Mouse (Mus musculus) spleen, adult 2 months (tissue): ENCODE measurements at regions not wholly inside any gene's neighbourhood (a gene's known extent, or its start where the extent isn't known, plus 50 kb on each side); places are given as distances from the start of the nearest gene placed in this dataset.
A peak's percentile ranks its signal among the peaks of the same experiment; 100 is the strongest.

Experiments
- DNase-seq, 2 experiments: peaks; one replicate each; pipeline versions ENCODE4 v3.0.0 to v3.0.0-alpha.2; 2012 to 2021; ENCODE audit warnings: low spot score in 2 of 2, low read depth in 1 of 2
- H3K27ac ChIP-seq: fragments of 200-500 bp; 2 replicates; pipeline ENCODE4 v1.5.1; 2012; ENCODE audit warnings: low read length, inconsistent platforms; ENCODE audit not compliant: insufficient read depth
- H3K27me3 ChIP-seq: fragments of 200-500 bp; 2 replicates; pipeline ENCODE4 v1.6.1; 2012; ENCODE audit warnings: mild to moderate bottlenecking, moderate library complexity, low read length, inconsistent platforms; ENCODE audit not compliant: control insufficient read depth, insufficient read depth
- H3K36me3 ChIP-seq: fragments of 200-500 bp; 2 replicates; pipeline ENCODE4 v1.6.1; 2012; ENCODE audit warnings: mild to moderate bottlenecking, low read length, inconsistent platforms; ENCODE audit not compliant: control insufficient read depth, insufficient read depth
- H3K4me1 ChIP-seq: fragments of 200-500 bp; 2 replicates; pipeline ENCODE4 v1.6.1; 2011; ENCODE audit warnings: inconsistent platforms; ENCODE audit not compliant: control insufficient read depth, insufficient read depth, insufficient read length
- H3K4me3 ChIP-seq: fragments of 200-500 bp; 2 replicates; pipeline ENCODE4 v1.5.1; 2011; ENCODE audit warnings: mild to moderate bottlenecking, inconsistent platforms; ENCODE audit not compliant: insufficient read depth, insufficient read length; ENCODE audit errors: extremely low read depth
- CTCF ChIP-seq: fragments of 200-500 bp; IDR thresholded peaks from 2 replicates; pipeline ENCODE4 v1.5.1; 2011; ENCODE audit warnings: mild to moderate bottlenecking, inconsistent platforms; ENCODE audit not compliant: insufficient read depth, insufficient read length, insufficient replicate concordance; ENCODE audit errors: extremely low read depth
- POLR2A ChIP-seq: fragments of 200-500 bp; IDR thresholded peaks from 2 replicates; pipeline ENCODE4 v1.6.1; 2011; ENCODE audit warnings: low read depth, low read length, inconsistent platforms
- WGBS: fragments of 180-500 bp; shearing (Covaris S2); methylation state at CpG from one replicate; pipeline ENCODE4 v1.1.7; 2018; 5-methylcytosine and 5-hydroxymethylcytosine counted together

DNA sequence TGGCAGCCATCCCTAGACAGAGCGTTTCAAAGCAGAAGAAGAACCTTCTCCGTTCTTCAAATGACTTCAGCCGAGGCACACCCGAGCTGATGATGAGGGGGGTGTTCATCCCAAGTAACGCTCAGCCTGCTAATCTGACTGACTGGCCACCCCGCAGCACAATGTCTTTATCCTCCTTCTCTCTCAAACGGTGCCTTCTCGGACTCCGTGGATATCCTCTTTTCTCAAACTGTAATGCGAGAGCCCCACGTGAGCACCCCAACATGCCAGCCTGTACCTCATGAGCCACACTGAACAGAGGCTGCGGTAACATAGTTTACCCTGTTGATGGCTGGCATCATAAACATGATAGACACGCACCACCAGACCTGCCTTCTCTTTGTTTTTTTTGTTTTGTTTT is 76.8 kb upstream of the Sox13 start:
- no peaks in the 10 kb centered on the region for H3K4me1 ChIP-seq
- H3K36me3 ChIP-seq = no peaks in the 10 kb centered on the region
- no peak overlapping the region for H3K27ac ChIP-seq
- TF ChIP-seq CTCF (no peak), POLR2A (no peak)
- no peak for DNase-seq
- H3K4me3 ChIP-seq = no peak overlapping the region
- no peaks in the 10 kb centered on the region for H3K27me3 ChIP-seq
- 86% methylated on average over 13 of the region's 13 CpGs for WGBS

DNA sequence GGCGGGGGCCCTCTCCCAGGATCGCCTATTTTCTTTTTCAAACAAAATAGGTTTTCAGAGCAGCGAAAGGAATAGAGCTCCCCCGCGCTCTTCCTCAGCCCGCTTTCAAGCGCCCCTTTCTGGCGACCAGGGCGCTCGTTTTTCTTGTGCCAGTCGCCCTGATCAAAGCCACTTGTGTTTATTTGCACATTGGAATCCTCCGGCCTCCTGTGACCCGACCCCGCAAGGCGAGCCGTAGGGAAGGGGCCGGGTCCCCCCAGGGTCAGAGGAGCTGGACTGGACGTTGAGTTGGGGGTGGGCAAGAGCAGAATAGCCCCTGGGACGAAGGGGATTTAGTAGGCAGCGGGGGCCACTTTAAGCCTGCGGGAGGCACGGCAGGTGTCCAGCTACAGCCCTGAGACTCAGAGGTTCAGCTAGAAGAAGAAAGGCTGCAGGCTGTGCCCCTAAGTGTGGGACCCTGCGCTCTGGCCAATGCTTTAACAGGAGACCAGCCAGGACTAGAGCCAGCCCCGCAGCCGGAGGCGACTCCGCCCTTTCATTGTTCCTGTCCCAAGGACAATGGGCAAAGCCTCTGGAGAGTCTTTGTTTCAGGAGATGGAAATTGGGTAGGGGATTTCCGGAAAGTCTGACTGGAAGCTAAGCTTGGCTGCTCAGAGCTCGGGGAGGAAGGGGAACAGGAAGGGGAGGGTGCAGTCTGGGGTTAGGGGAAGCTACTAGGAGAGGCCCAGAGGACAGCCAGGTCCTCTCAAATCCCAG is 69.0 kb upstream of the Sox13 start:
- WGBS = 9% methylated on average over 29 of the region's 29 CpGs
- no peaks in the 10 kb centered on the region for H3K36me3 ChIP-seq
- TF ChIP-seq POLR2A (no peak), CTCF (no peak)
- 0 out of 2 replicates have a peak overlapping the region, but pooled peaks have one; percentile 34 for H3K27ac ChIP-seq
- H3K4me1 ChIP-seq = no peaks in the 10 kb centered on the region; the same call in 1 of the 2 replicates
- no peaks in the 10 kb centered on the region for H3K27me3 ChIP-seq
- H3K4me3 ChIP-seq = peak overlapping the region; percentile 34; the same call in 1 of the 2 replicates
- DNase-seq = no peak

GRCm38 (mm10) chr1:133492291-133492985 is 68.3 kb upstream of the Sox13 start:
- no peaks in the 10 kb centered on the region; the same call in 1 of the 2 replicates for H3K4me1 ChIP-seq
- no peak overlapping the region for H3K4me3 ChIP-seq
- no peak for DNase-seq
- 50% methylated on average over 11 of the region's 11 CpGs for WGBS
- H3K36me3 ChIP-seq = no peaks in the 10 kb centered on the region
- no peaks in the 10 kb centered on the region for H3K27me3 ChIP-seq
- no peak for TF ChIP-seq POLR2A
- no peak for TF ChIP-seq CTCF
- H3K27ac ChIP-seq = no peak overlapping the region

DNA sequence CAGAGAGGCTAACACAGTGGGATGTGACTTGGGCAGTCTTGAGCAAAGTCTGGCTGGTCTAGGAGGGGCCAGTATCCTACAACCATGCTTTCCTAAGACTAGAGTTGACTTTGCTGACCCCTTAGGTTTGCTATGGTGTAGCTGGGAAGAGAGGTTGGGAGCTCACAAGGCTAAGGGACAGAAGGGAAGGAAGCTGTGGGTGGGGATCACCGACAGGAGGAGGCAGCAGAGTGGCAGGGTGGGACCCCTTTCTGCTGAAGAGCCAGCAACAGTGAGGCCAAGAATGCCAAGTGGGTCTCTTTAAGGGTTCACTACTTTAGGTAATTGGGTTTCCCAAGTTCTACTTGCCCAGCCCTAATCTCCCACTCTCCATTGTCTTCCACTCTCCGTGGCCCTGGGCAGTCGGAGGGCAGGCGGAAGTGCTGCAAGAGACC is 67.7 kb upstream of the Sox13 start:
- no peaks in the 10 kb centered on the region for H3K27me3 ChIP-seq
- H3K4me1 ChIP-seq = no peaks in the 10 kb centered on the region; the same call in 1 of the 2 replicates
- no peak overlapping the region for H3K27ac ChIP-seq
- no peak for DNase-seq
- TF ChIP-seq CTCF = no peak
- TF ChIP-seq POLR2A = no peak
- H3K36me3 ChIP-seq = no peaks in the 10 kb centered on the region
- H3K4me3 ChIP-seq = no peak overlapping the region
- 63% methylated on average over 4 of the region's 4 CpGs for WGBS

- DNase-seq = no peak
- 86% methylated on average over 8 of the region's 8 CpGs for WGBS
- Histone ChIP-seq H3K4me1 (peaks cover 3% of the 10 kb centered on the region; the same call in 1 of the 2 replicates), H3K36me3 (no peaks in the 10 kb centered on the region), H3K4me3 (no peak overlapping the region), H3K27me3 (no peaks in the 10 kb centered on the region), H3K27ac (no peak overlapping the region)
- TF ChIP-seq CTCF (no peak), POLR2A (no peak)
These were observed 63.2 kb upstream of the Sox13 start for GRCm38 (mm10) chr1:133487171-133487901.

- no peak for DNase-seq
- Histone ChIP-seq H3K4me1 (peaks cover 3% of the 10 kb centered on the region; the same call in 1 of the 2 replicates), H3K36me3 (no peaks in the 10 kb centered on the region), H3K4me3 (no peak overlapping the region), H3K27me3 (no peaks in the 10 kb centered on the region), H3K27ac (no peak overlapping the region)
- 64% methylated on average over 10 of the region's 10 CpGs for WGBS
- TF ChIP-seq CTCF (no peak), POLR2A (no peak)
These were observed 62.2 kb upstream of the Sox13 start for GRCm38 (mm10) chr1:133486370-133486769.
